Mouse (Mus musculus) thymus, adult 2 months (tissue): Measurements from ENCODE around the gene Olfr655.

ENCODE experiments used
- CTCF ChIP-seq: fragments of 200-500 bp; IDR thresholded peaks from 2 replicates; pipeline ENCODE4 v1.5.1; 2012; ENCODE audit warnings: mild to moderate bottlenecking, control low read depth, low read length, moderate library complexity, borderline replicate concordance; ENCODE audit not compliant: control insufficient read depth, poor library complexity, insufficient read depth; ENCODE audit errors: extremely low read depth
- POLR2A ChIP-seq: fragments of 200-500 bp; IDR thresholded peaks from 2 replicates; pipeline ENCODE4 v1.6.1; 2012; ENCODE audit warnings: mild to moderate bottlenecking, low read length, control low read depth, moderate library complexity; ENCODE audit not compliant: control insufficient read depth, poor library complexity, insufficient read depth; ENCODE audit errors: extremely low read depth

GRCm38 (mm10) chr7:104581429-104581828 is 20.1 kb downstream of the Olfr655 start:
- TF ChIP-seq CTCF = no peak
- no peak for TF ChIP-seq POLR2A
